Mouse (Mus musculus): ENCODE data around the gene Tspan5. TPM values are rescaled to one million over a fixed set of nuclear protein-coding genes. Genes with fewer than 3 reads are reported as not detected.

The Tspan5 gene
- polyA plus RNA-seq, 1 experiment = 67.1 TPM

GRCm38 (mm10) chr3:138804104-138805048 lies 62.4 kb downstream of the Tspan5 start:
- DNase-seq (ENCODE audit: low spot score) = no peak

- DNase-seq (ENCODE audit: low spot score) = no peak
Measured at GRCm38 (mm10) chr3:138807795-138808194, 65.8 kb downstream of the Tspan5 start.

GRCm38 (mm10) chr3:138809509-138809908 lies 67.5 kb downstream of the Tspan5 start:
- no peak for DNase-seq (ENCODE audit: low spot score)

GRCm38 (mm10) chr3:138812565-138812964 lies 70.6 kb downstream of the Tspan5 start:
- no peak for DNase-seq (ENCODE audit: low spot score)

GRCm38 (mm10) chr3:138813139-138813810 lies 71.3 kb downstream of the Tspan5 start:
- no peak for DNase-seq (ENCODE audit: low spot score)

- no peak for DNase-seq (ENCODE audit: low spot score)
Measured at GRCm38 (mm10) chr3:138814457-138814856, 72.5 kb downstream of the Tspan5 start.

DNA sequence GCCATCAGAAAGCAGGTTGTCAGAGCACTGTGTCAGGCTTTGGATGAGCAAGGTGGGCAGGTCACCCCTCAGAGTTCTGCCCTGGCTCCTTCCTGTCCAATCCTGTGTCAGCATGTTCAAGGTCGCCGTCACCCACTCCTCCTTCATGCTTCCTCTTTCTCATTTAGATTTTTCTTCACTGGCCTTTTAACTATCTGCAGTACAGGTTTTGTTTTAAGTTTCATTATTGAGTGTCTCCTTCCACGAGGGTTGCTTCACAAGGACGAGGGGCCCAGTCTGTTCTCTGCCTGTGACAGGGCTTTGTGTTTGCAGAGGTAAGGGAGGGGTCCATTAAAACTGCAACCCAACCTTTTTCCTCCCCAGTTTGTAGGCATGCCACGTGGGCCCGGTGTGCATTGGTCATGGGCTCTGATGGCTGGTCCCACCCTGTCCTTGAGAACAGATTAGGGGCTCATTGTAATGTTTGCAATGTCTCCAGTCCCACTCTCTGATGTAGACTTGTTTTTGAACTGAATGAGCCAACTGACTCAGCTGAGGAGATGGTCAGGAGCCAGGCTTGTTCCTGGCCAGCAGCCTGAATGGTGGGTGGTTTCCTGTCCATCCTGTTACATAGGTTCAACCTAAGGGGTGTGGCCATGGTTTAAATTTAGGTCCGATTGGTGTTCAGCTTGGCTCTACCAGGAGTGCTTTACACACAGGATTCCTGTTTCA lies 73.3 kb downstream of the Tspan5 start:
- DNase-seq (ENCODE audit: low spot score) = no peak

- no peak for DNase-seq (ENCODE audit: low spot score)
Measured at GRCm38 (mm10) chr3:138816888-138817656, 75.1 kb downstream of the Tspan5 start.

- DNase-seq (ENCODE audit: low spot score) = no peak
Measured at GRCm38 (mm10) chr3:138819862-138820261, 77.9 kb downstream of the Tspan5 start.

DNA sequence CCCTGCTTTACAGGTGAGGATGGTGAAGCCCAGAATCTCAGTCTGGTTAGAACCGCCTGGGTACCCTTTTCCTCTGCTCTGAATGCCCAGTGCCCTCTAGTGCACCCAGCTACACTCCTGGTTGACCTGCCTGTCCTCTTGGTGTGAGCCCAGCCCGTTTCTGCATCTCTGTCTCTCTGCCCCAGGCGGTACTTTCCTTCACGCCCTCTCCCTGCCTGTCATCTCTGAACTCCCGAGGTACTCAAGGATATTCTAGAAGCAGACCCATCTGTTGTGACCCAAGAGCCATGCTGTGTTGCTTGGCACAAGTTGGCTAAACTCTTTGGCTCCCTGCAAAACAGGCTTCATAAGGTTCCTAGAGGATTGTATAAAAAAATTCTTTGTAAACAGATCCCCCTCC lies 78.3 kb downstream of the Tspan5 start:
- DNase-seq (ENCODE audit: low spot score) = no peak

GRCm38 (mm10) chr3:138821886-138822445 lies 80.0 kb downstream of the Tspan5 start:
- DNase-seq (ENCODE audit: low spot score) = no peak

- DNase-seq (ENCODE audit: low spot score) = no peak
Measured at GRCm38 (mm10) chr3:138823857-138824256, 81.9 kb downstream of the Tspan5 start.

DNA sequence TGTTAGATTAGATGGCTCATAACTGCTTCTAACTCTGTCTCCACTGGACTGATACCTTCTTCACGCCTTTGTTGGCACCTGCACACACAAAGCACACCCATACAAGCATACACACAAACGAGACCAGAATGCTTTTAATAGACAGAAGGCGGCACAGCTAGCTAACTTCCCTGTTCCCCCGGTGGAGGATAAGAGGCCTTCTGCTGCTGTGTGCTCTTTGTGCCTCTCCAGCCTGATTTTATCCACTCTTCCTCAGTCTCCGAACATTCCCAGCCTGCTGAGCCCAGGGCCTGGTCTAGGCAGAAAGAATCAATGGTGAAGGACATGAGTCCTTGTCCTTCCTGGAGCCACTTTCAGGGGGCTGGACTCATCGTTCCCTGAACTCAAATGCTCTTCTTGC lies 83.3 kb downstream of the Tspan5 start:
- no peak for DNase-seq (ENCODE audit: low spot score)

DNA sequence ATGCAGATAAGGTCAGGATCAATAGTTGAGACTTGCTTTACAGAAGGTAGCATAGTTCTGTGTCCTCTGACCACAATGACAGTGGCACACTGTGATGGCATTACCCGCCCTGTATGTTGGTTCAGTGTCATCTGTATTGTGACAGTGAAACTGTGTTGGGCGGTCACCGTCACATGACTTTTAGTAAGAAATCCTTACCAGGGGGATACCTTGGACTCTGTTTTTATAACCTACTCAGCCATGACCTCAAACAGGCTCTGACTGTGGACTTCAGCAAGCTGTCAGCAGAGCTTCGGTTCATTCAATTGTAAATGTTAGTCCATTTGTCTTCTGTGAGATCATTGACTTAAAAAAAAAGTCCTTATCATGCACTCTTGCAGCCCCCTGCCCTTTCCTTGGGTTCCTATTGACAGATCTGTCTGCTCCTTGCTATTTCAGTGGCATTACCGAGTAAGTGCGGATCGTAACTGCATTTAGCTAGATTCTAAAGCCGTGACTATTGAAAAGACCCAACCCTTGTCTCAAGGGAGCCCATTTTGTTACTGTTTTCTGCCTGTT lies 84.3 kb downstream of the Tspan5 start:
- DNase-seq (ENCODE audit: low spot score) = no peak

DNA sequence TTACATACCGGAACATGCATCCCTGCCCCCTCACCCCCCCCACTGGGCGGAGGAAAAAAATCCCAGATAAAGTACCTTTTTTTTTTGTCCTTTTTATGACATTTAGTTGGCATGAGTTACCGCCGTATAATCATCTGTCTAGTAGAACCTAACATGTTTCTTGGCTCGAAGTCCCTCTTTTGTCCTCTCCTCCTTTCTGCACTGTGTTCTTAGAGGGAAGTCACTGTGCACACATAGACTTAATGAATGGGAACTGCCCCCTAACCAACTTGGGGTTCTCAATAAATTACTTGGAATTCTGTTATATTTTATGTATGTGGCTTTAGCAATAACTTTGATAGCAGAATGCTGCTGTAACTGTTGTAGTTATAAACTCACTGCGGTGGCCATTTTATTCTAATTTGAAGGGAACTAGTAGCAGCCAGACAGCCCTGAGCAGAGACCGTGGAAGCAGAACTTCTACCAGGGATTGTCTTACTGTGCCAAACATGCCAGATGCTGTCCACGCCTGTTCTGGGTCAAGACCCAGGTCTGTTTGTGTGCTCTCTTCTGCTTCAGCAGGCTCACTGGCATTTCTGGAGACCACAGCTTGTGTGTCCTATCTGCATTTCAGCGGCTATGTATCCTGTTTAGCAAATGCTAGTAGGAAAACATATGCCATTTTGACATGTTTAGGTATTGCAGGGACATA lies 91.0 kb downstream of the Tspan5 start:
- DNase-seq (ENCODE audit: low spot score) = no peak

- DNase-seq (ENCODE audit: low spot score) = no peak
Measured at GRCm38 (mm10) chr3:138834174-138834573, 92.2 kb downstream of the Tspan5 start.

GRCm38 (mm10) chr3:138836937-138837336 lies 94.9 kb downstream of the Tspan5 start:
- DNase-seq (ENCODE audit: low spot score) = no peak

DNA sequence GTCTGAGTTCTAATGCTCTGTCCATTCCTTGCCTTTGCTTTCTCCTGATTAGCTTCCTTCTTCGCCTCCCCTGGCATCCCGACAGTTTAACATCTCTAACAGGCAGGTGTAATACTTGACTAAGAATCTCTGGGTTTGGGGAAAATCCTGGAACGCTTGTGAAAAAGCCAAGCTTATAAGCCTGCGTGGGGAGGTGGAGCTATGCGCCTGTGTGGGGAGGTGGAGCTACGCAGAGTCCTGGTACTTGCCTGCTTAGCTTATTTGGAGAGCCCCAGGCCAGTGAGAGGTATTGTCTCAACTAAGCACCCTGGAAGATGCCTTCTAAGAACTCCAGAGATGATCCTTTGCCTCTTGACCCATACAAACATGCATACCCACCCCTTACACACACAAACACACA lies 95.7 kb downstream of the Tspan5 start:
- DNase-seq (ENCODE audit: low spot score) = no peak

DNA sequence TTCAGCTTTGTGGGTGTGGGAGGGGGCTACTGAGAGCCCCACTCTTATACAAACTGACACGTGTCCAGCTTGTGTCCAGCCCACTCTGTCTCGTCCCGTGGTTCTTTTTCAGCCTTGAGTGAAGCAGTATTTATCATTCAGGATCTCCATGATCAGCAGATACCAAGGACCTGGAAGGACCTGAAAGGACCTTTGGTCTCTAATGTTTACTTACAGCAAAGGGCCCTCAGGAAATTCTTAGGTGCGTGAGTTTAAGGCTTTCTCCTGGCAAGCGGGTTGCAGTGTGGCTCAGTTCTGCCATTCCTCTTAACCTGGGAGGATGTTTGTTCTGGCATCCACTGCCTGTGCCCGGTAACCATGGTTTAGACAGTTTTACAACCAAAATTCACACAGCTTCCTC lies 97.7 kb downstream of the Tspan5 start:
- DNase-seq (ENCODE audit: low spot score) = no peak

- DNase-seq (ENCODE audit: low spot score) = no peak
Measured at GRCm38 (mm10) chr3:138841288-138841687, 99.3 kb downstream of the Tspan5 start.

Data from urinary bladder, adult 2 months (tissue).